Mouse (Mus musculus) urinary bladder, postnatal 25 days (tissue): ENCODE data around the gene Pdlim5.

Source experiments
- DNase-seq: peaks from one replicate; pipeline ENCODE4 v3.0.0; 2022; ENCODE audit warnings: low spot score

The Pdlim5 gene

DNA sequence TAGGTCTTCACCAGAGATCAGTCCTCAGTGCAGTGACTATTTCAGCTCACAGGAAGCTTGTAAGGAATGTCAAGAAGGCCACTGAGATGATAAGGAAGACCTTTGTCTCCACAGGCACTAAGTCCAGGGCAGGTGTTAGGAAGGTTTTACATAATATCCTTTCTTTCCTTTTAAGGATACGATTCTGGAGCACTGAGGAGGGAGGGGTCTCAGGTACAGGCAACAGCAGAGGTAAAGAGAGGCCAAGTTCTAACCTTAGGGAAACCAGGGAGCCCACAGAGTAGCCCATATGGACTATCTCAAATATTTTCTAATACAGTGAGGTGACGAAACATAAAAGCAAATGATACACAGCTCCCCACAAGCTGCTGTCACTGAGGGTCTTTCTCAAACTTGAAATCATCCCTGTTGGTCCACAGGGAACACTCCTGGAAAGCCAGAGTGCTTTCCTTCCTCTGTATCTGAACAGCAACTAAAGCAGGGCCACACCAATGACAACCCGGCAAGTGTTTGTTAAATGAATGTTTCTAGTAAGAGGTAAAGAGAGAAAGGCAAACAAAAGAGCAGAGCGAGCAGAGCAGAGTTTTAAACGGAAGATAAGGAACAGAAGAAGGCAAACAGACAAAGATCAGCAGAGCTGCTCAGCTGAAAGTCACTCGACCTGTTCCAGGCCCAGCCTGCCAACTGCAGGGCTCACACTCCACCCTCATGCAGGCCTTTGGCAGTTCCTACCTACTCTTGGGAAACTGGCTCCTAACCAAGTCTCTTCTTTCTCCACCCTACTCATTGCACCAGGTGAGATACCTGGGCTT is 55.9 kb downstream of the Pdlim5 start:
- no peak for DNase-seq

DNA sequence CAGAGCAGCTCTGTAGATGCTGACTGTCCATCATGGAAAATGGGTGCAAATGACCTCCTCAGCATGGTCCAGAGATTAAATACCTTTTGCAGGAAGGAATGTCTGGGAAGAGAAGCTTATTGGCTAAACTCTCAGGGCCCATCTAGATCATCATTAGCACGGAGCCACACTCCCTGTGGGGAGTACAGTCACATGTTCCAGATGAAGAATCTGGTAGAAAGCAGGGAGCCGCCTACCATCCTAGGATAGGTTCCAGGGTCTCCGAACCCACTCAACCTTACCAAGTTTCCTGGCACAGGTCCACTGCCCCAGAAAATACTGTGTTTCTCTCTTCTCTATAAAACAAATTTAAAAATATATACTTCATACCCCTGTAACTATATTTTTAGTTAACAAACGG is 57.4 kb downstream of the Pdlim5 start:
- DNase-seq: no peak

DNA sequence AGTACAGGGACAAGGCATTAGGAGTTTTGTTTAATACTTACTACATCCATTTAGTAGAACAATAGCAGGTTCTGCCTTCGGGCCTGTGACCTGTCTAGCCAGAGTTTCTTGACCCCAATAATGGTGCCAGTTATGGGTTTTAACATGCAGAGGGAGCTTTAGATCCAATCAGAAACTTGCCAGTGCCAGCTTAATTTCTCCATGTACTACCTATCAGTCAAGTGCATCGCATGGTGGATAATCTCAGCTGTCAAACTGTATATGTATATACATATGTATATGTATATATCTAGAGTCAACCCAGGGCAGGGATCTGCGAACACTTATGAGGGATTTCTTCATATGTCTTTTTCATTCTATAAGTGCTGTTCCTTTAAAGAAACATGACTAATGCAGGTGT is 61.0 kb downstream of the Pdlim5 start:
- no peak for DNase-seq

DNA sequence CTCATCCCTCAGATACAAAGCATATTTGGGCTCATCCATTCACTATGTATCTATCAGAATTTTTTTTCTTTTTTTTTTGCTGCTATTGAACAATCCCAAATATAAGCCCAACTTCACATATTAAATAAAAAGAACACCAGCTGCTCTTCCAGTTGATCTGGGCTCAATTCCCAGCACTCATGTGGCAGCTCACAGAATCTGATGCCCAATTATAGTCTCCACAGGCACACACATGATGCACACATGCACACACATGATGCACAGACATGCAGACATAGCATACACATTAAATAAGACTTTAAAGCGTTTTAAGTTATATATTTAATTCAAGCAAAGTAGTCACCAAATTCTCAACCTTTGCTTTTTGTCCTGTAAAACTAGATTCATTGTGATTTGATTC is 62.0 kb downstream of the Pdlim5 start:
- DNase-seq: no peak

DNA sequence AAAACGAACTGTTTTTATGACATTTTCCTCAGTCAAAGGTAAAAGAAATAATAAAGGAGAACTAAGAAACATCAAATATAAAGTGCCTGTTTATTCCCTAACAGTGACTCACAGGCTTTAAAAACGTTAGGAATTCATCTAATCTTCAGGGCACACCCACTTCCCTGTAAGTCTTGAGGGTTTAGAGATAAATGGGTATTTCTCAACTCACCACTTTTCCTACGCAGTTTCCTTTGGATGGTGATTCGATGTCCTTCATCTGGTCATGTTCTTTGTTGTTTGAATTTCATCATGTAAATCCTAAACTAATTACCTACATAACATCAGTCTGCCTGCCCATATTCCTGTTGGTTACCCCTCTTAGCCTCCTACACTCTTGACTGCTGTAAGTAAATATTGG is 62.8 kb downstream of the Pdlim5 start:
- no peak for DNase-seq

DNA sequence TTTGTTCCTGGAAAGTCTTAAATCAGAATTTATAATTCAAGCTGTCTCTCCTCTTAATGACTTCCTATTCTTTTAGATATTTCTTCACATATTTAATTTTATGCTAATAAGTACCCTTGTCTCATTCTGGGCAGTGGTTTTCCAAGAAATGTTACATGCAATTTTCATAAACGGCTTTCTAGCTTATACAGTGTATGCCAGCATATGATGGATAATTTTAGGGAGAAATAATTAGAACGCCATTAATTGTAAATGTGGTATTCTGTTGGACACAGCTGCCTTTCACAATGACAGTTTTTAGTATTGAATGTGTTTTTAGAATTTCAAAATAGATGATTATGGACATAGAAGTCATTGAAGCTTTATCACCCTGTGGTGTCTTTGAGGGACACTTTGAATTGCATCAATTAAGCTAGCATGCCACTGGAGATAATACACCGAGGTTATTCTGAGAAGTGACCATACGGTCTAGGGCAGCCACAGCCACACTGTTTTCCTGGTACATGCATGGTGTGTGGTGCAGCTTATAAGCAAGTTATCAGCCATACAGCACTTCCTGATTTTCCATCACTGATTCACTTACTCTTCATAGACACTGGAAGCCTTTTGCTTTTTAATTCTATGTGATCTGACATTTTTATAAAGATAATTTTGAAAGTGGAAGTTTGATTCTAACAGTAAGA is 63.5 kb downstream of the Pdlim5 start:
- DNase-seq: no peak

DNA sequence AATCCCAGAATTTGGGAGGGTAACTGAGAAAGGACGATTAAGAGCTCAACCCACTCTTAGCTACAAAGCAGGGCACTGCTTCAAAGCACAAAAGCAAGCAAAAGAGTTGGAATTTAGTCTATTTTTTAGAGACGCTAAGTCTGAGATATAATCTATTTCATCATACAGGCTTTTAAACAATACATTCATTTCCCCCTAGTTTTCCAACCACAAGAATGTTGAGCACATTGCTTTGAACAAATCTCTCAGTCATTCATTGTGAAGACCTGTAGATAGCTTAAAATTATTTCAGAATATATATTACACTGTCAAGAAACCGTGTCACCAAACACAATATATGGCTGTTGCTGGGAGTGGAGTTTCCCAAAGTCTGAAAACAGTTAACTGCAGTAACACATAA is 65.1 kb downstream of the Pdlim5 start:
- DNase-seq: no peak

DNA sequence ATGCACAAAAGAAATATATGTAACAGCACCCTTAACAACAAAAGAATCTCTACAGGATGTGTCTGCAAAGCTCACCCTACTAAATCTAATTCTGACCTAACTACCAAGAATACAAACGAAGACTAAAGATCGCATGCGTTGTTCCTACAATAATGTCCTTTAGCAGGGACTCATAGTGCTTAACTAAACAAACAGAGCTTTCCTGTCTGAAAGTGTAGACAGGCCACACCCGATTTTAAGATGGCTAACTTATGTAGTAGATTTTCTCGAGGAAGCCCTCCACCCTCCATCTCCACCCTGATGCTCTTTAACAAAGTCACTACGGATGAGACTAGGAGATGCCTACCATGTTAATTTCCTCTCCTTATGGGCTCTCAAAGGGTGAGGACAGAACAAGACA is 71.9 kb downstream of the Pdlim5 start:
- DNase-seq: no peak

DNA sequence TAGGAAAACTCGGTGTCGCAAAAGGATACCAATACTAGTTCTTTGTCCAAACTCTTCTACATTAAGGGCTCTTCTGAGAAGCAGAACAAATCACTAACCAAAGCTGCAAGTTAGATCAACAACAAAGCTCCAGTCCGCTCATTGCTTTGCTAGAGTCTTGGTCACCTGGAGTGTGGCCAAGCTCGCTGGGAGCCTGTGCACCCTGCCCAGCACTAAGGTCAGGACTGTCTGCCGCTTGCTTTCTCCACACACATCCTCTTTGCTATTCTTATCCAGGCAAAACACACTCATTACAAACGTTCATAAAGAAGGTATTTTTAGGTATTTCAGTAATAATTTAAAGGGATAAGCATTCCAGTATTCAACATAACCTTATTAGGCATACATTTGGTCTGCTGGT is 73.6 kb downstream of the Pdlim5 start:
- no peak for DNase-seq

DNA sequence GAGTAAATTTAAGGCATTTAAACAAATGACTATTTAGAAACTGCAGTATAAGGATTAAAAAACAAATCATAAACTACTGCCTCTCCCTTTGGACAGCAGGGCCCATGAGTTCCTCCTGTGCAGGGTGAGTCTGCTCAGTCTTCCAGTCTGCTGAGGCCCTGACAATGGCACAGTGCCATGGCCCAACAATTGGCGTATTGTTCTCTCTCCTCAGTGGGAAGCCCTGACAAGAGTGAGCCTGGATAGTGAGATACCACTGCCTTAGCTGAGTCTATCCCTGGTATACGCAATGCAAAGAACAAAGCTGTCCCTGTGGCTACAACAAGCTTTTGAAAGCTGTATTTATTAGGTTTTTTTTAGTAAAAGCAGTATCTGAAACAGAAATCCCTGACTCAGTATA is 77.3 kb downstream of the Pdlim5 start:
- no peak for DNase-seq

DNA sequence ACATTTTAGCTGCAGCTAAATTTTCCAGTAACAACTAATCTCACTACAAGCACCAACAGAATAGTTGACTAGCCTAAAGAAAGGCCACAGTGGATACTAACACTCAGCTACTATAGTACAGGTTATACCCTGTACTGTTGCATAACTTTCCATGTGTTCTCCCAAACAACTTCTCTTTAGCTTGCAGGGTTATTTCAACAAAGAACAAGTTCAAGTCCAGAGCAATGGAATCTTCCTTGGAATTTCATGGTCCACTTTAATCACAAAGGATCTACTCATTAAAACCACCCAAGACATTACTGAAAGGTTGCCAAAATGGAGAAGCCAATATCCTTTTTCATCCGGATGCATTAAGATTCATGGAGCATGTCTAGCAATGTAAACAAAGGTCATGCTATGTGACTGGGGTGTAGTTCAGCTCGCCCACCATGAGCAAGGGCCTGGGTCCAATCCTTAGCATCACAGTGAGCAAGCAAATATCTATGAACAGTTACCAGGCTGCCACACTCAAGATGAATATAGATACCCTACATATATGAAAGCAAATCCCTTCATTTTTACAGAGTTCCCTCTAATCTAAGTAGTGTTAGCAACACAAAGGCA is 79.3 kb downstream of the Pdlim5 start:
- DNase-seq: no peak

DNA sequence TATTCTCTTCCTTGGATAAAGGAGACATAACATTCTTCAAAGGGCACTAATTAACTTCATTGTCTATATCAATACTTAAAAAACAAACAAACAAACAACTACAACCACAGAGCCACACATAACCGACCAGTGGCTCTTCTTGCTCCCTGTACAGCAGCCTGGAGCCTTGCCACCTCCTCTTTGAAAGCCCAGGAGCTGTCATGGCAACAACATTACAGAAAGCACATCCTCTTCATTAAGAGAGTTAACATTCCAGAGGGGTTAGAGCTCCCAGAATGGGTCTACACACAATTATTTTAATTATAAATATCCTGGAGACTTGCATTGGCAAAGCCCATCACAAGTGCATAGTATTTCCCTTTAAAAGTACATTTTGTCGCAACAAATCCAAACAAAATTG is 84.4 kb downstream of the Pdlim5 start:
- DNase-seq: no peak

DNA sequence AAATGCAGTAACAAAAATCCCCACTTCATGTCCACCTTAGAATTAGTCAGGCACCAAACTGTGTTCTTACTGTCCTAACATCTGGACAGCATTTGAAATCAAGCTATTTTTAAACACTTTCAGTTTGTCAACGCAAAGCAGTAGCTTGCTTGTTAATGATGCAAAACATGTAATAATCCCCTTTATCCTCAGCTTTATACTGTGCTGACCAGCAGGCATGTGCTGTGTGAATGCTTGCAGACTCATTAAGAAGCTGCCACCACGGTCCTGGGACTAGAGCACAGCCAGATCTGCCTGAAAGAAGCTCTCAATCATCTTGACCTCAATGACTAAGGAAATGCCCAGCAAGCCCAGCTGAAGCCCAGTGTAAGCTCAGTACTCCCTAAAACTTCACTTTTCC is 85.0 kb downstream of the Pdlim5 start:
- DNase-seq: no peak

DNA sequence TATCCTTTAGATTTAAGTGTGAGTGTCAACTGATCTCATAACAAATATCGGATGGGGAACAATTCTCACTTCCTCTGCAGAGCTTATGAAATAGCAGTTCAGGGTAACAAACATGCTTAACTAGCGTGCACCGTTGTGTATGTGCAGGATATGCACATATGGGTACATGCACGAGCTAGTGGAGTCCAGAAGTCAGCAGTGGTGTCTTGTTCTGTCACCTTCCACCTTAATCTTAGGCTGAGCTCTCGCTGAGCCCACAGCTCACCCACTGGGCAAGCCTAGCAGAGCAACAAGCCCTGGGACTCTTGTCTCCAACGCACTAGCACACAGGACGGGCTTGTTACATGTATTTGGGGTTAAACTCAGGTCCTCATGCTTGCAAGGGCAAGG is 100.2 kb downstream of the Pdlim5 start:
- DNase-seq: no peak

DNA sequence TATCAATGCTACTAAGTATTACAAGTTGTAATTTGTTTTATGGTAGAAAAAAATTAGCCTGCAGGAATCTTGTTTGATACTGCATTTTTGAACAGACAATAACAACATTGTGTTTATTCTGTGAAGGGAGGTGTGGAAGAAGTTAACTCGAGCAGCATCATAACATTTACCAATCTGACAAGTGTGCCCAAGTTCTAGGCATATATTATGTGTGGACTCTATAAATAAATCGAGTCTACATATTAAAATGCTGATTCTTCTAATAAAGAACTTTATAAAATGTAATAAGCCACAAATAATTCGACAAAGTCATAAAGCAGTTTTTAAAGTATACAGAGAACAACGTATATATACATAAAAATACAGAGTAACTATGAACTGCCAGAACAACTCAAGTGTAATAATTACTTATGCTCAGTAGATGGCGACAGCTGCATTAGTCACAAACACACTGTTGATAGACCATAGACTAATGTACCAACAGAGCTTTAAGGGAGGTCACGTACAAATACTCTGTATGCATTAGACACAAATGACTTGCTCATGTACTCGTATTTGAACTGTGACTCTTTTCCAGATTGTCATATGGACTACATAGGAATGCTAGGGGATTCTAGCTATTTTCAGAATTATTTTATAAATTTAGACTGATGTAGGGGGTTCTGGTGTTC is 100.7 kb downstream of the Pdlim5 start:
- no peak for DNase-seq

DNA sequence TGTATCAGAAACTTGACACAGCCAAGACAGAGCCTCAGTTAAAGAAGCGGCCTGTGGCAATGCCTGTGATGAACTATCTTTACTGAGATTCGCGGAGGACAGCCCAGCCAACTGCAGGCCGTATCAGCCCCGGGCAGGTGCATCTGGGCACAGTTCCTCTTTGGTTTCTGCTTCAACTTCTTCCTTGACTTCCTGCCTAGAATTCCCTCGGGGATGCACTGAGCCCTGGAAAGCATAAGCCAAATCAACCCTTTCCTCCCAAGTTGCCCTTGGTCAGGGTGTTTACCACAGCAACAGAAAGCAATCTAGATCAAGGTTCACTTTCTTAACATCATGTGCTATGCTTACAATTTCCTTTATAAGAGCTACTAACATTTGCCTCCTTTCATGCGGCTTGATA is 101.9 kb downstream of the Pdlim5 start:
- DNase-seq: no peak

DNA sequence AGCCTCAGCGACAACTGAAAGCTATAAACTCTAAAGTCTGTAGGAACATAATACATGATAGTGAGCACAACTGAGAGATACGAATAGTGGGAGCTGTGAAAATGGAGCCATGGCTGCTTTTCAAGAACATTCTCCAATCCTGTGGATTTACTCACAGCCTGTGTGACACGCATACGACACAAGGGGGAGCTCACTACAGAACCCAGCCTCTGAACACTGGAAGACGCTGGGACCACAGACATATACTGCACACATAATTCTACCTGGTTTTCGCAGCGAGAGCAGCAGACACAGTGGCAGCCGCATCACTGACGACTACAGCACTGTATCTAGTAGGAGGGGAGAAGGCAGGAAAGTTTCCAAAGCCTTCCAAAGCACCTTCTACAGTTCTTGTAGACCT is 112.8 kb downstream of the Pdlim5 start:
- peak; percentile 35 for DNase-seq

DNA sequence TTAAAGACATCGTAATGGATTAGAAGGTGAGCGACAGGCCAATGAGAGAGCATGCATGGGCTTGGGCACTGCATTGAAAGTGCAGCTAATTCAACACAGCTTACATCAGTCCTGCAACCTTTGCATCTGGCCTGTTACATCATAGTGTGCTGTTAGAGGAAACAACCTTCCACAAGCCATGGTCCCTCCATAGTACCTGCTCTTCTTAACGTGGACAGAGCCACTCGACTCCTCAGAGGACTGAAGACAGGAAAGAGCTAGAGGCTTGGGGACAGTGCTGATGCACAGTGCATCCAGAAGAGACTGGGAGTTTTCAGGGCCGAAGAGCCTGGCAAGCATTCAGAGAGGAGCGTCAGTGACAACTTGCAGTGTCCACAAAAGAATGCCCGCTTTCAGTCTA is 113.8 kb downstream of the Pdlim5 start:
- DNase-seq: no peak

DNA sequence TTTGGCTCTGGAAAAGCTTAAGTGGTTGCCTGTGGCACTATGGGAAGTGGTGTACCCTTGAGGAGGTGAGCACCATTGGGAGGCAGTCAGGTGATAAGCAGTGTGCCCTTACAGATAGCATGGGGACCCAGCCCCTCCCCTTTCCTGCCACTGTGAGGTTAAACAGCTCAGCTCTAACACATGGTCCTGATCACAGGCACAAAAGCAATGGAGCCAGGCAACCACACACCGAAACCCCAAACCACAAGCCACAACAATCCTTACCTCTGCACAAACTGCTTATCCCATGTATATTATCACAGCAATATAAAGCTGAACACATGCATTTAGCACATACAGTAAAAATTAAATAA is 114.4 kb downstream of the Pdlim5 start:
- no peak for DNase-seq

DNA sequence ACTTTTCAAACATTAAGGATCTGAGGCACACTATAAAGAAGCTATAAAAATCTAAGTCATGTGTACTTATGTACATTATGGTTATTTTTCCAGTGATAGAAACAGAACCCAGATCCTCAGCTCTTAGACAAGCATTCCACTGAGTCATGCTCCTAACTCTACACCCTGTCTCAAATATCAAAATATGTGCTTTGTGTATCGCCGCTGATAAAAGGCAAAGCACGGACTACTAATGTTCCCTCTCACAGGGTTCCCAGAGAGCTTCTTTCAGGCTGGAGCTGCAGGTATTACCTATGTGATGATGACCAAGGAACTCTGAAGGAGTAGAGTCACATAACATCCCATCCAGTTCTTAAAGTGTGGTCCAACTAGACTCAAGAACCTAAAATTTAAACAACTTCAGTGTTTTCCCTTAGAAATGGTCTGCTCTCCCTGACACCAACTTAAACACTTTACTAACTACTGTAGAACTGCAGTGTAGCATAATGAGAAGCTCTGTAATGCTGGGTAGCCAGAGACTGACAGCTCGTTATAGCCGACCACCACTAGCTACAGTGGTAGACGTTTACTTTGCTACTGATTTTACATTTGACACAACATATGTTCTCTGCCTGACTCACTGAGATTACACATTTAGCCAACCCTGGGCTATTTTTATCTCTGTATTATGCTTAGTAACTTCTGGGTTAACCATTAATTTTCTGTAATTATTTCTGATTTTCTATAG is 115.0 kb downstream of the Pdlim5 start:
- DNase-seq: no peak

DNA sequence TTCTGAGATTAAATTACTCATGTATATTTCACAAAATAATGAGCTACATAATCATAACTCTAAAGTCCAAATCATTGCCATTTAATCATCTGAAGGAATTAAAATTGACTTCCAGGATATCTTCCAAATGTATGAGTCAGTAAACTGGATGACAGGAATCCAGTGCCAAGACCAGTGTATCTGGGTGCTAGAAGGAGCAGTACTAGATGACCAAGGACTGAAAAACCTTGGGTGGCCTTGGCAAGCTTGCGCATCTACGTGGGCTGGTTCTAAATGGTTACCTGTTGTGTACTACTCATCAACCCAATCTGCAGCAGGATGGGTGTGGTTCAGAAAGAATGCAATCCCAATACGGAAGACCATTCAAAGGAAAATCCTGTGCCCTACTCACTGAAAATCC is 116.5 kb downstream of the Pdlim5 start:
- no peak for DNase-seq

DNA sequence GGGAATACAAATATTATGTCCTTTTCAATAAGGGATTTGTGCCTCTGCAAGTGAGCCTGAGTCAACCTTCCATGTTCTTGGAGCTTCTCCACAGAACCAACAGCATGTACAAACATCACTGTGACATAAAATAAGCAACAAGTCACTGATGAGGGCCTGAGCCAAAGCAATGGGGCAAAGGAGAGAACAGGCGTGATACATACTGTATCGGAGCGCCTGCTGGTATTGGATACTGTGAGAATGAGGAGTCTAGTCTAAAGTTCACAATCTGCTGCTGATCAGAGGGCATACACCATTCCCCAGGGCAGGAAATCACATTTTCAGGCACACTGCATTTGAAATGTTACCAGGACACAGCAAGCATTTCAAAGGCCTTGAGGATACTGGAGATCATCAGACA is 119.0 kb downstream of the Pdlim5 start:
- DNase-seq: no peak
